Mouse (Mus musculus) cerebellum, adult 8-10 months (tissue): ENCODE measurements around the gene Tmcc3.
A peak's percentile ranks its signal among the peaks of the same experiment; 100 is the strongest.

Experiments used
- DNase-seq: peaks from one replicate; pipeline ENCODE4 v3.0.0; 2022

The Tmcc3 gene

DNA sequence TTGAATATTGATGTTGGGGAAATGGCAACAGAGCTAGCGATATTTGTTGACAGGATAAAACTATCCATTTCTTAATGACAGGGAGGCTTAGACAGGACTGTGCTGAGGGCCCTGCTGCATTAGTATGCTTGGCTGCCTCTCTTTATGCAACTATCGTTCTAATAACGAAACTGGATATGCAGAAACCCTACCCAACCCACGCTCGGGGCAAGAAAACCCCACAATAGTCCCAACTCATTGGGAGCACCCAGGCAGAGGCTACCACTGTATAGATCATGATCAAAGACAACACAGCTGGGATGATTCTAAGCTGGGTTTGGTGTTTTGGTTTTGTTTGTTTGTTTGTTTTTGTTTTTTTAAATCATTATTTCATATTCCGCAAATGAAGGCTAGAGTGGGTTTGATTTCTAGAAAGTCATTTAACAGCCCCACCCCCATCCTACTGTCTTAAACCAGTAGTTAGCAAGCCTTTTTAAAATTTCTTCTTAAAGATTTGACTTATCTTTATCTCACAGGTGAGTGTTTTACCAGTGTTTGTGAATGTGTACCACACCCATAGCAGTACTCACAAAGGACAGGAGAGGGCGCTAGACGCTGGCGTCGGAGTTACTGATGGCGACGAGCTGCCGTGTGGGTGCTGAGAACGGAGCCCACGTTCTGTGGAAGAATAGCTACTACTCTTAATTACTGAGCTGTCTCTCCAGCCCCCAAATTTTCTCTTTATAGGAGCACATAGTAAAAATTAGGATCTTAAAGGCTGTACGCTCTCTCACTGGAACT is 20.8 kb downstream of the Tmcc3 start:
- DNase-seq: no peak

DNA sequence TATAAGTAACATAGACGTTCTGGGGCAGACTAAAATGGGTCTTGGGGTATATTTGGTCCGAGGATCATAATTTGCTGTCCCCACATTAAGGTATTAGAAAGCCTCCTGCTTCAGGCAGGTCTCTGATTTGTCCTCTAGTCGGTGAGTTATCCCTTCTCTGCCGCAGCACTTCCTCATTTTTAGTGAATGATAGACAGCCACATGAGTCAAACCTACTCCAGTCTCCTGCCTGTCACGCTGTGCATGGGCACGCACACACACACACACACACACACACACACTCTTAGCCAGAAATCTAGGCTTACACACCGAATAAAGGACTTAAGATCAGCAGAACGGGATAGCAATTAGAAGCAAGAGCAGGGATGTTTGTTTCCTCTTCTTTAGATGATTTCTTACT is 21.6 kb downstream of the Tmcc3 start:
- no peak for DNase-seq

DNA sequence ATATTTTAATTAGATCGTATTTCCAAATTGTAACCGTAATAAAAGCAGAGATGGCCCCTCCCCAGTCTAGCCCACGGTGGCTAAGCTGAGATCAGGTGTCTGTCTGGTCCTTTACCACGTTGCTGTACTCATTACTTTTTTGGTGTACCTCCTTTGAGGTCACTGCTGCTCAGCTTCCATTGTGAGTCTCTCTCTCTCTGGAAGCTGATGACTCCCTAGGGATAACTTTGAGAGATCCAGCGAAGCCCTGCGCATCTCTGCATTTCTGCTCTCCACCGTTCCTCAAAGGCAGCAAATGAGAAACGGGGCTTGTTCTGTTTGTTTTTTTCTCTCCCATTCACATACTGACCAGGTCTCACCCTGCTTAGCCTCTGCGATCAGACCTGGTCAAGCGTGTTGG is 23.3 kb downstream of the Tmcc3 start:
- DNase-seq: no peak

DNA sequence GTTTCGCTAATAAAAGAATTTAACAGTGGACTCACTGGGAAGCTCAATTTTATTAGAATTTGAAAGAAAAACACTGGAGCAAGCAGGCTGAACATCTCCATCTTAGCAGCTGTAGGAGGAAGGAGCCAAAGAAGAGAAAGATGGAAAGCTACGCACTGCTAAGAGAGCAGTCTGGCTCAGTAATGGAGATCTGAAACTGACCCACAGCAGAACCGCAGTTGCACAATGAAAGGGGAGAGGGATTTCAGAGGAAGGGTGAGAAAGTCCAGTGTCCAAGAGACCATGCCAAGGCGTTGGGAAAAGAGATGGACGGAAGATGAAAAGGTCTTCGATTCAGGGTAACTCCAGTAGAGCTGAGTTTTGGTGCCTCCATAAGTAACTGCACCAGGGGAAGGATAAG is 24.3 kb downstream of the Tmcc3 start:
- no peak for DNase-seq

DNA sequence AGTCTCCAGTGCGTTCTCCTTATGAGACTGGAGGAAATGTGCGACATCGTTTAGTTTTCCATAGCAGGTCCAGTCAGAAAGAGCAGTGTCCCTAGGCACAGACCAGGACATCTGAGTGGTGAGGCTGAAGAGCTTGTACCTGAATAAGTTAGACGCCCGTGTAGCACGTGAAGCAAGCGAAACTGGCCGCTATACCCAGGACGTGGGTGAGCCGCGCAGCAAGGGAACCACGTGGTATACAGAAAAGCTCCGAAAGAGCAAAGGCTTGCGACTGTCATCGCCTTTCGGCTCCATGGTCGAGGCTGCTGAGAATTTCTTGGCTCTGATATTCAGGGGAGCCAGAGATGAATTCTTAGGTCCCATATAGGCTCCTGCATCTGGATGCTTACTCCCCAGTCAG is 29.8 kb downstream of the Tmcc3 start:
- DNase-seq: no peak

DNA sequence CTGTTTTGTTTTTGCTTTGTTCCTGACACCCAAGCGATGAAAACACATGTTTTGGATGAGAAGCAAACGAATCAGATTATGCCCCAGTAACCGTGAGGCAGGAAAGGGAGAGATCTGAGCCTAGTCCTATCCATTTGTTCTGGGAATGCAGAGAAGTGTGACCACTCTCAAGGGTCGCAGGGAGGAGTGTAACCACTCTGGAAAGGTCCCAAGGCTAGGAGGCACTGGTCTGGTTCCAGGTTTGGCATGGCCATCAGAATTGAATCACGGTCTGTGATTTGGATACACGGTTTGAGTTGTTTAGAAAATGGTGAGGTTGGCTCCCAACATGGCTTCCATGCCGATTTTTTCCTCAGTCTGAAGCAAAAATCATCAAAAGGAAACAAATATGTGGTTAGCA is 30.5 kb downstream of the Tmcc3 start:
- DNase-seq: no peak

DNA sequence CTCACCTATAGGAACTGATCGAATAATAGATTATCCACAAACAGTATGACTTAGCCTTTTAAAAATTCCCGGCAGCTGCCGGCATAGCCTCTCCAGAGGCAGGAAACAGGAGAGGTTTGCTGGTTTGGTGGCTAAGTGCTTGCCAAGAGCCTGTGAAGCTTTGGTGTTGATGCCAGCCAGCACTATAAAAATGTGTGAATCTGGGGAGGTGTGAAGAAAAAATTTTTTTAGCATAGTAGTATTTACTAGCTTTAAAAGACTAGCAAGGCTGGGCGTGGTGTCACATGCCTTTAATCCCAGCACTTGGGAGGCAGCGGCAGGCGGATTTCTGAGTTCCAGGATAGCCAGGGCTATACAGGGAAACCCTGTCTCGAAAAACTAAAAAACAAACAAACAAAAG is 31.8 kb downstream of the Tmcc3 start:
- DNase-seq: no peak

DNA sequence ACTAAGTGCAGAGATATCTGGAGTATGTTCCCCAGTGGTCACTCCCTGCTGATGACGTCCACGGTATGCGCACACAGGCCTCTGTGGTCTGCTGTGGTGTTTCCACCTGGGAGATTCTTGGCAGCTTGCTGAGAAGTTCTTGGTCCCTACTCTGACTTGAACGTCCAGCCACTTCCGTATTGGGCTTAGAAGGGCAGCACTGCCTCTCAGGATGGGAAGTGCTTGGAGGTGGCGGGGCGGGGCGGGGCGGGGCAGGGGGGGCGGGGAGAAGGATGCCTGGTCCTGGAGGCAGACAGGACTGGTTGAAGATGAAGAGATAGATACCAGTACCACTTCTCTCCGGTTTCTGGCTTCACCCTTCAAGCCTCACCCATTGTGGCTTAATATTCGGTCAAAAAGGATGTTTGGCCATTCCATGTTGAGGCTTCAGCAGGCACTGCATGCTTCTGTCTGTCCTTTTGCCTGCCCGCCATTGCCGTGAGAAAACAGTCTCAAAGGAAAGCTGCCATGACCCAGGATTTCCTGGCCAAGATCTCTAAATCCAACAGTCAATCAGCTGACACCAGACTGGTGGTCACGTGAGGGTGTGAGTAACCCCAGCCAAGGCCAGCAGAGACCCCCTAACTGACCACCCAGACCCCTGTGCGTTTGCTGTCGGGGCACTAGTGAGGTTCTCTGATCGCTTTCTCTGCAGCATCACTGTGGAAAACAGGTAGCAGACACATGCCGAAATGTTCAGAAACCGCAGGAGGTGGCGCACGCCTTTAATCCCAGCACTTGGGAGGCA is 33.1 kb downstream of the Tmcc3 start:
- no peak for DNase-seq

DNA sequence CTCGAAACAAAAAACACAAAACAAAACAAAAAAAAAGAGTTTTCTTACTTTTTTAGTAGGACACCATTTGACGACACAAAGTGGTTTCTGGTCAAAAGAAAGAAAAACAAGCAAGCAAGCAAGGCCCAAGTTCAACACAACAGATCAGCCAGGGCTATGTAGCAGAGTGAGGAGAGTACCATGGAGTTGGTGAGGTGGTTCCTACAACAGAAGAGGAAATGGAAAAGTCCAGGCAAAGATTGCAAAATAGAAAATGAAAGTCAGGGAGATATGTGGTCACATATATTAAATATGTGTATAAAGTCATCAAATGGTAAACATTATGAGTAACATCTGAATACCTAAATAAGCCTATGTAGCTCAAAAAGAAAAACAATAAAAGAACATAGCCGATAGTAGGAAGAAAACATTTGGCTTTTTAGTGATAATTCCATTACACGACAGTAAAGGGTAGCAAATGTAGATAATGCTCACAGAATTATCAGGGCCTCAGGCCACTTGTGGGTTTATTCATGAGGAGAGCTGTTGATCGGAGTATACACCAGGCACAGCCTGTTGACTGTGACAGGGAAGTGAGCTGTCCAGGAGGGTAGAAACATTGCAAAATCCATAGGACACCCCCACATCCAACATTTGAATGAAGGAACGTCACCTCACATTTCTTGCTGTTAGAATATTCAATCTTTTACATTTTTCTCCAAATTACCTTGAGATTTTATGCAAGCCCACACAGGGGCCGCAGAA is 33.9 kb downstream of the Tmcc3 start:
- DNase-seq: no peak

DNA sequence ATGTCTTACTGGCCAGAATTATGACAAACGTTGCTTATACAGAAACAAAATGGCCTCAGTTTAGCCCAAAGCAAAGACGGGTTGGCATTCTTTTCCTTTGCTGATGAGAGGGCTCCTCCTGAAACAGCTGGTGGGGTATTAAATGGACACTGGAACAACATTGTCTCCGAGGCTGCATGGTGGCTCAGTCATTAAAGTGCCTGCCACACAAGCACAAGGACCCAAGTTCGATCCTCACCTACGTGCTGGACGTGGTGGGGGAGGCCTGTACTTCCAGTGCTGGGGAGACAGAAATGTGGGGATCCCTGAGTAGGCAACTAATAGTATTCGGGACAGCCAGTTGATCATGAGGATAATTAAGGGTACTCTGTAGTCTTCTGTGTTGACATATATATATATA is 34.8 kb downstream of the Tmcc3 start:
- DNase-seq: no peak

DNA sequence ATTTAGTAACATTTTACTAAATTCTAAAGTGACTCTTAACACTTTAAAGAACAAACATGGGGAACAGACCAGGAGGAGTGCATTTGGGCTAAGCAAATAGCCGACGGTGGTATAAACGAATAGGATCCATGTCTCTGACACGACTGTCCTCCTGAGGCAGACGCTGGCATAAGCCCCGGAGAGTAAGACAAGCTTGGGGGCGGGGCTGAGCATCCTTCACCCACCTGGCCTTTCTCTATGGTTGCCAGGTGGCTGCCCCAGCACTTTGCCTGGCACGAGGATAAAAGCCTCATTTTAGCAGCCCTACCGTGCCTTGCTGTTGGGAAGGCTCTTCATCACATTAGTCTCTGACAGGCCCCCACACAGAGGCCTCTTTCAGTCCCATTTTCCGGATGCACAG is 35.5 kb downstream of the Tmcc3 start:
- DNase-seq: no peak

DNA sequence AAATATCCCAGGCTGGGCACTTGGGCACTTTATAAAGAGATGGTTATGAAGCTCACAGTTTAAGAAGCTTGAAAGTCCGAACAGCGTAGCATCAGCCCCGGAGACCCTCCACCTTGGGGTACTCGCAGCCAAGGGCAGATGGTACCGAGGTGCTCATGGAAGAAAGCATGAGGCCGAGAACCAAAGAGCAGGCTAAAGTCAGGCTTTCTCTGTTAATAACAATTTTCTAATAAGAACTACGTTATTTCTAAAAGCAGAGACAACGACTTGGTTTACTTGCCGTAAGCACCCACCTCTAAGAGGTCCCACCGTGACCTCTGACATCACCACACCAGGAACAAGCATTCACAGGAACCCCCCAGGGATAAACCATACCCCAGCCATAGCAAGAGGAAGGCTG is 36.2 kb downstream of the Tmcc3 start:
- no peak for DNase-seq

DNA sequence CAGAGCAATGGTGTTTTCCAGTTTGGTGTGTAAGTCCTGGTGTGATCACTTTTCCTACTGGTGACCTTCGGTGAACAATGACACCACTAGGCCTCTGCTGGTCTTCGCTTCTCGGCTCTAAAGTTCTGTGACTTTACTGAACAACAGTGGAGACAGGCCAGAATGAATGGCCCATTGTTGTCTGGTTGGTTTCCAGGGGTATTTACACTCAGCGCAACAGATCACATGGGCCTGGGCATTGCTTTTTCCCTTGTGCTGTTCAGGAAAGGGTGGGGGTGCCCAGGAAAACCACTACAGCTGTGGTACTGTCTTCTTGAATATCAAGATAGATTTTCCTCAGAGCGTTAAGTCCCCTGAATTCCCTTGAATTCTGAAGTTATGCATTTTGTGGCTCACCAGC is 38.5 kb downstream of the Tmcc3 start:
- no peak for DNase-seq

DNA sequence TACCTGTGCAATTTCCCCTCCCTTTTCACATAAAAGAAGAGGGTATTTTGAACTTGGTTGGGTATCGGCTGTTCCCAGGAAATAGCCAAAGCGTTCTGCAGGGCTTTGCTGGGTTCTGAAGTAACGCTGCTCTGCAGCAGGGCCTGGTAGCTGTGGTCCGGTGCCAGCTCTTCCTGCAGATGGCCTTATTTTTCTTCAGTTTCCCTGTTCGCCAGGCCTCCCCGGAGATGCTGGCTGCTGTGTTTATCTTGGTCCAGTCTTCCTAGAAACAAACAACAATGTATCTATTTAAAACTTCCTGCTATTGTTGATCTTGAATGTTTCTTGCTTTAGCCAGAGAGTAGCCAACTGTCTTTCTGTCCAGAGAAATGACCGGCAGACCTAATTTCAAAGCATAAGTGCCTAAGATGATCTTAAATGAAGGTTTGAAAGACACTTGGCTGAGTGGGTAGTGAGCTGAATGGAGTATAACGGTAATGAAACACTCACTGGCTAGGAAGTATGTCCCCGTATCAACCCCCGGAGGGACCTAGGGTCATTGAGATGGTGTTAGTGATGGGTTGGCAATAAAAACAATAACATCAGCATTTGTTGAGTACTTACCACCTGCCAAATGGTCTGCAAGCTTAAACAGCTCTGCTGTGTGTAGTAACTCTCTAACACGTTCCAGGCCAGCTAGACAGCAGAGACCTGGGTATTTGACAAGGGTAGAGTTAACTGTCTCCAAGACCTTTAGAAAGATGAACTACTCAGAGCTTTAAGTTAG is 39.3 kb downstream of the Tmcc3 start:
- peak; percentile 49 for DNase-seq

DNA sequence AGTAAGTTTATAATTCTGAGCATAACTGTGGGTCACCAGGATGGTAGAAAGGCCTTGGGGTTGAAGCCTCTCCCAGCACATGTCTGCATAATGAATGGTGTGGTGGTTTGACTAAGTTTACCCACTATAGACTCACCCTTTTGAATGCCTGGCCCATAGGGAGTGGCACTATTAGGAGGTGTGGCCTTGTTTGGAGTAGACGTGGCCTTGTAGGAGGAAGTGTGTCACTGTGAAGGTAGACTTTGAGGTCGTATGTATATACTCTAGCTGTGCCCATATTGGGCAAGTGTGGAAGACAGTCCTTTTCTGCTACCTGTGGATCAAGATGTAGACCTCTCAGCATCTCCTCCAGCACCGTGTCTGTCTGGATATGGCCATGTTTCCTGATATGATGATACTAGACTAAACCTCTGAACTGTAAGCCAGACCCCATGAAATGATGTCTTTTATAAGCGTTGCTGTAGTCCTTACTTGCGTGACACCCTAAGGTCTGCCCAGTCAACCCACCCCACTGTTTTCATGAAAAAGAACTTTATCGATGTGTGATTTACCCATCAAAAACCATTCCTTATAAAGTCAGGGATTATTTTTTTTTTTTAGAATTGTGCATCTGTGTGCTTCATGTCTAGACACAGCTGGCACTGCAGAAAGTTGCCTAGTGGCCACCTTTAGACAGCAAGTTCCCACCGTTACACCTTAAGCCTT is 40.6 kb downstream of the Tmcc3 start:
- no peak for DNase-seq

DNA sequence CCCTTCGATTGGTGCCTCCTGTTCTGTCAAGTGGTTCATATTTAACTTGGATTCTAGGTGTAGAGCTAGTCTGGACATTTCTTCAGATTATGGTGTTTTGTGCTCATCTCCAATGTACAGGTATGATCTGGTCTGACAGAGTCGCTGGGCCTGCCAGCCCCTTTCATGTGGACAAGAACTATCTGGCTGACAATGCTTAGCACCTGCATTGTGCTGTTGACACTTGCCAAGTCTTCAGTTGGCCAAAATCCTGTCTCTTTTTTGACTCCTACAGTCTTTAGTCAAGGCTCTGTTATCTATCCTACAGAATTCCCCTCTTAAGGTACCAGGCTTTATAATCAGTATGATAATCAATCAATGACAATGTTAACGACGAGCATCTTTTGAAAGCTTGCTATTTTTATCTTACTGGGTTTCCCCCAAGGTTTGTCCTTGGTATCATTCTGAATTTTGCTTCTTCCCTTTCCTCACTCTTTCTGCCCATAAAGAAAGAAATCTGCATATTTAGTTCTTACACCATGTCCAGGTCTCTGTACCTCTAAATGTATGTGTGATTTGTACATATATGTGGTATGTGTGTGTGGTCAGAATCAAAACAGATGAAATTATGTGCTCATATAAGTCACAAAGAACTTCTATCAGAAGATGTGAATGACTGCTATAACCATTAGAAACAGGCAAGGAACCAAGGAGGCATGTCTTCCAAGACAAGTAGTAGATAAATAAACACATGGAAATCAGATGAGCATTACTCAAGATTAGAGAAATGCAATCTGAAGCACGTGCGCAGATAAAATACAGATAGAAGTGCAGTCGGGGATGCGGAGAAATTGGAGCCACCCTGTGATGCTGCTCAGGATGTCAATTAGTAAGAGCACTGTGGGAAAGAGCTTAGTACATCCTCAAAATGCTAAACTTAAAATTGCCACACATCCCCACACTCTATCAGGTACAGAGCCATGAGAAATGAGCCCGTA is 41.4 kb downstream of the Tmcc3 start:
- no peak for DNase-seq

DNA sequence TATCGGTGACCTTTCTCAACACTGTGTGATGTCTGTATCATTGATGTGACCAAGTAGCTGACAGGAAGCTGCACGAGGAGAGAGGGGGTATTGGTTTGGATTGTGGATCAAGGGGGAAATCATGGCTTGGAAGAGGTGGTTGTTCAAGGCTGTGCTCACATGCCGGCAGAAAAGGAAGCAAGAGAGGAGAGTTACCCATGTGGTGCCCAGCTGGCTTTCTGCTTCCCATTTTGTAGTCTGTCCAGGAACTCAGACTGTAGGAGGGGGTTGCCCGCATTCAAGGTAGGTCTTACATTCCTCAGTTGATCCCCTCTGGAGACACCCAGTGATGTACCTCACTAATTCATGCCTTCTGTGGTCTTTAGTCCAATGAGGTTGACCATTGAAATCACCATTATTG is 42.3 kb downstream of the Tmcc3 start:
- no peak for DNase-seq

DNA sequence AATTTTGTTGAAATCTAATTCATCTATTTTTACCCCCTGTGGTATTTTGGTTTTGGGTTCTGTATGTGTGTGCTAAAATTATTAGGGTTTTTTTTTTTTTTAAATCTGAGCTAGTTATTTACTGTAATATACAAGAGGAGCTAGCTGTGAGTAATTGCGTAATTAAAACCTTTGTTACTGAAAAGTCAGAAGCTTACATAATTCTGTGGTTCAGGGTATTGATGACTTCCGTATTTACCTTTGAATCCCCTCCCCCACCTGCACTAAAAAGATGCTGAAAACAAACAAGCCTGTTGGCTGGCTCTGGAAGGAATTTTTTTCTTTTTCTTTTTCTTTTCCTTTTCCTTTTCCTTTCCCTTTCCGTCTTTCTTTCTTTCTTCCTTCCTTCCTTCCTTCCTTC is 42.7 kb downstream of the Tmcc3 start:
- DNase-seq: no peak

DNA sequence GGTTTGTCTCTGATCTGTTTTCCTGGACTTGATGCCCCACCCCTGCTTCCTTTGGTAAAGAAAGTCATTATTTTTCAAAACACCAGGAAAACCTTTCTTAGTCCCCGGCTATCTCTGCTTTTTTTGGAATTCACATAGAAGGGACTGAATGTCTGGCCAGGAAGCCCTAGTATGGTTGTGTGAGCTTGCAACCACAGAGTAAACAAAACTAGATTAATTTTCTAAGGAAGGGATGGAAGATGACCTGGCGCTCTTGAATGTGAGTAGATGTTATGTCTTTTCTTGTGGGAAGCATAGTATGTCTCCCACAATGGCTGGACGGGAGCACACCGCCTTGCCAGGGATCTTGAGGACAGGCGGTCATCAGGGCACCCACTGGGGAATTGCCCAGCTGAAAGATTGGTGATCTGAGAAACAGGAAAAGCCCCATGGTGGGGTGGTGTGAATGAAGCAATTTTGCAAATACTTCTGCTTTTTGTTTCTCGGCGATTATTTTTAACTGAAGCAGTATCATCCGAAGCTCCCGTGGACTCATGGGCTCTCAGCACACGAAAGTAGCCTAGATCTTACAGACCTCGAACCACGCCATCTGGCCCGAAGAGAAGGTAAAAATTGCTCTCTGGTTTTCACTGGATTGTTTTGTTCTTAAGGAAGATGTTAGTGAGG is 44.9 kb downstream of the Tmcc3 start:
- DNase-seq: no peak

DNA sequence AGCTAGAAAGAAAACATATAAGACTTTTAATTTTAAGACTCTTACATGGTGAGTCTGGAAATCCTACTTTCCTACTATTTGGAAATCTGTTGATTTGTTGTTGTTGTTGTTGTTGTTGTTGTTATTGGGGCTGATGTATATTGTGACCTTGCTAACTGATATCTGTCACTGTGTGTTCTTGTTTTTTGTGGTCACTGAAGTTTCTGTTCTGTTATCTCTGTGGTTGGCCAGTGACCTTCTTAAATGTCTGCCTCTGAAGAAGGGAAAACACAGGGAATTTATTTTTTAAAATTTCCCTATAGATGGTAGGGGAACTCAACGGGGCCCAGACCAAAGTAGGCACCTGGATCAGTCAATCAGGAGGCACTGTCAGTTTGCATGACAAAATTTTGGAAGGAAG is 48.9 kb downstream of the Tmcc3 start:
- DNase-seq: no peak

DNA sequence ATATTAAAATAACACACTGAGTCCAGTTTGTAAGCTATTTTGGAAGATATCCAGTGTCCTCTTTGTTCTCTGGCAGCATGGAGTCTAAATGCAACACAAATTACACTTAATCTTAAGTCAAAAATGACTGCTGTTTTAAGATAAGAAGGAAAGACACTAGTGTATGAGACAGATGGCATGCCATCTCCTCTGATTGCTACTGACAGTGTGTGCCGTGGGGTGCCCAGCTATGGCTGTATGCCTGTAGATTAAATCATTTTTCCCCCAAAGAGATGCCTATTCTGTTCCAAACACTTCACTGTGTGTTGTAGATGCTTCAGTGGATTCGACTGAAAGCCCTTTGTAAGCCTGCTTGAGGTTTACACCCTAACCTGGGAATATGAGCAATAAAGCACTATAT is 59.5 kb downstream of the Tmcc3 start:
- DNase-seq: no peak
